Mouse (Mus musculus): ENCODE results near the gene Ushbp1. TPM values are rescaled to one million over a fixed set of nuclear protein-coding genes. Genes with fewer than 3 reads are reported as not detected.

The Ushbp1 gene
- polyA plus RNA-seq, 1 experiment, result 155 TPM

DNA sequence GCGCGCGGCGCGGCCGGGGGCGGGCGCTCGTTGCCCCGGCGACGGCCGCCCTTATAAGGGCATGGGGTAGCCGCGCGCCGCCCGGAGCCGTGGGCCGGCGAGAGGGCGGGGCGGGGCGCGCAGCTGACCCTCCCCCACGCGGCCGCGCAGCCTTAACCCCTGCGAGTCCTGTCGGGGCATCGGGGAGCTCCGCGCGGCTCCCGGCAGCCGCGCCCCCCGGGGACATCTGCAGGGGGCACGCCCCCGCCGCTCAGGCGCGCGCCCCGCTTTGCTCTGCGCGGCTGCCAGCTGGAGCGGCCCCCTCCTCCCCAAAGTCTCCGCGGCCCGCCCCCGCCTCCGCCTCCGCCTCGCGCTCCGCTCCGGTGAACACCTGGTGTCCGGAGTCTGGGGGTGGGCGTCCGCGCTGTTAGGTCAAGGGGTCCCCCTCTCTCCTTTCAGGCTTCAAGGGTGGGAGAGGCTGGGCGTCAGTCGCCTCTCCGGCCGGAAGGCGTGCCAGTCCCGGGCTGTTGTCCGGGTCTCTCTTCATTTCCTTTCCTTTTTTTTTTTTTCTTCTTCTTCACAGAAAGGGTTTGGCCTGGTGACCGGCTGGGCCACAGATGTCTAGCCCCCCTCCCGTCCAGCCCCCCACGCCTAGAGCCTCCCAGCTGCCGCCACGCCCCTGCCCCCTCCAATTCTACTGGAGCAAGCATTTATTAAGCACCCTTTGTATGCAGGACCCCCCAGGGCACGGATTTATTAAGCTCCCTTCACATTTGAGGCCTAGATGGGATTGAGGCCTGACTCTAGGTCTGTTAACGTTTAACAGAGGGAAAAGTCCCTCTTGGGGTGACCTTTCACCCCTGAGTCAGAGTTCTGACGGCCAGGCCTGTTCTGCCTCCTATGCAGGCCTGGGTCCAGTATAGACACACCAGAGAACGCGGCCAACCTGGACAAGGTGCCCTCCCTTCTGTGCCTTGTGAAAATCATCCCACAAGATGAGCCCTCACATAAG is 13.3 kb downstream of the Ushbp1 start:
- 4% methylated on average over 78 of the region's 80 CpGs for WGBS
- H3K4me1 ChIP-seq (ENCODE audit: control insufficient read depth, insufficient read depth, low read length), result peaks cover 12% of the 10 kb centered on the region
- DNase-seq, result peak; percentile 82
- TF ChIP-seq CTCF (IDR thresholded peaks at IDR 0.05; ENCODE audit: insufficient read depth, low read length), result no peak
- TF ChIP-seq POLR2A (IDR thresholded peaks at IDR 0.05; ENCODE audit: borderline replicate concordance, extremely low read depth, low read depth, low read length), result peak; percentile 30; the same call in 1 of the 2 replicates
- peak overlapping the region; percentile 67 for H3K4me3 ChIP-seq (replicated peaks; ENCODE audit: extremely low read depth, low read depth, low read length)

GRCm38 (mm10) chr8:71381421-71381970 is 14.1 kb downstream of the Ushbp1 start, which contains the start of gene Nr2f6:
Gene Nr2f6, minus strand, starts transcription at chr8:71381960.
- DNase-seq, result peak; percentile 86
- TF ChIP-seq POLR2A (IDR thresholded peaks at IDR 0.05; ENCODE audit: borderline replicate concordance, extremely low read depth, low read depth, low read length), result no peak
- TF ChIP-seq CTCF (IDR thresholded peaks at IDR 0.05; ENCODE audit: insufficient read depth, low read length), result no peak
- peak within 1 kb of the TSS; percentile 85 for H3K4me3 ChIP-seq (replicated peaks; ENCODE audit: extremely low read depth, low read depth, low read length)
- H3K4me1 ChIP-seq (ENCODE audit: control insufficient read depth, insufficient read depth, low read length), result peaks cover 12% of the 10 kb centered on the region
- WGBS, result 4% methylated on average over 76 of the region's 89 CpGs

DNA sequence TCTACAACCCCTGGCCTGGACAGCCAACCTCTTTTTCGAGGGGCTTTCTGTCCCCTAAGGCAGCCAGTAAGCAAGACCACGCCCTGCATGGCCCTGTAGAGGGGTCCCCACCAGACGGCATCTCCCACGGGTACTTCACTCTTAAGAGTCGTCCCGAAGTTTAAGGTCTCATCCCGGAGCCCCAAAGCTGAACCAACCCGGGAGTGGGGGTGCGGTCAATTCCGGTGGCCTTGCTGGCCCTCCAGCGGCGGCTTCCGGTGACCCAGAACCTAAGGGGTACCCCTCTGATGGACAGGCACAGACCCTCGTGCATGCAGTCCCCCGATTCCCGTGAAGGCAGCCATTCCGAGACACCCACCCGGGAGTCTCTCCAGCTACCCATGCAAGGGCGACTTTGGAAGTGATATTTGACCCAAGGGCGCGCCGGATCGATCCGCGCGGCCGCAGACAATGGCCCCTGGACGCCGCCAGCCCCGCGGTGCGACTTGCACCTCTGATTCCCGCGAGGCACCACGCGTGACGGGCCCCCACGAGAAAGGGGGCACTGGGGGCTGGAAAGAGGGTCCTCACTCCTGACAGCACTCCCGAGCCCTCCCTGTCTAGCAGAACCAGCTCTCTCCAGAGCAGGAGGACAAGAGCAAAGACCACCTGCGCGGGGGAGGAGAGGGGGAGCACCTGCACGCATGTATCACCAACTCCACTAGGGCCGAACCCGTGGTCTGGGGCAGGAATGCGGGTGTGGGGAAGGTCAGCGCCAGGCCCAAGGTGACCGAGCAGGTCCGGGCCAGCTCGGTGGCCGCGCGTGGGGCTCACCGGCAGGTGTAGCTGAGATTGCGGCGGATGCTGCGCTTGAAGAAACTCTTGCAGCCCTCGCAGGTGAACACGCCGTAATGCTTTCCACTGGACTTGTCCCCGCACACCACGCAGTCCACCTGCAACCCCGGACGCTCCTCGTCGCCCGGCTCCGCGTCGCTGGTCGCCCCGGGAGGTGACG is 15.1 kb downstream of the Ushbp1 start:
- Histone ChIP-seq H3K4me1 (ENCODE audit: control insufficient read depth, insufficient read depth, low read length) (peaks cover 20% of the 10 kb centered on the region), H3K4me3 (replicated peaks; ENCODE audit: extremely low read depth, low read depth, low read length) (peak overlapping the region; percentile 85)
- TF ChIP-seq CTCF (IDR thresholded peaks at IDR 0.05; ENCODE audit: insufficient read depth, low read length) (no peak), POLR2A (IDR thresholded peaks at IDR 0.05; ENCODE audit: borderline replicate concordance, extremely low read depth, low read depth, low read length) (0 out of 2 replicates have a peak, but pooled peaks have one; percentile 22)
- DNase-seq, result peak; percentile 37
- WGBS, result 2% methylated on average over 72 of the region's 72 CpGs

DNA sequence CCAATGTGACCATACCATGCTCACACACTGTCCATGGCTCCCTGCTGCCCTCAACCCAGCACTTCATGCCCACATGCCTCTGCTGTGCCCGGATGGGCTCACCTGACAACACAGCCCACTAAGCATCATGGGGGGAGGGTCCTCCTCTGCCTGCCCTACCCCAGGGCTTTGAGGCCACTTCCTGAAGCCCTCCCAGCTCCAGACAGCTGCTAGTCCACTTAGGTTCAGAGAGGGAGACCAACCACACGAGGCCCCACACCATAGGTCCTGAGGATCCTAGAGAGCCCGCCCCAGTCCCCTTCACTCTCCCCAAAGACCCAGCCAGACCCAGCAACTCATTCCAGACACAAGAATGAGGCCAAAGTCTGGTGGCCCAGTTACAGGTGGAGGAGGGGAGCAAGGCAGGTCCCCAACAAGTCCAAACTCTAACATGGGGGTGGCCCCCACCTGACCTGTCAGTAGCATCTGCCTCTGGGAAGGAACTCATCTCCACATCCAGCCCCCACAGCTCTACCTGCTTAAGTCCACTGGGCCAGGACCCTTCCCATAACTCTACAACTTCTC is 16.0 kb downstream of the Ushbp1 start:
- WGBS, result 50% methylated on average over 3 of the region's 3 CpGs
- TF ChIP-seq CTCF (IDR thresholded peaks at IDR 0.05; ENCODE audit: insufficient read depth, low read length) (no peak), POLR2A (IDR thresholded peaks at IDR 0.05; ENCODE audit: borderline replicate concordance, extremely low read depth, low read depth, low read length) (no peak)
- Histone ChIP-seq H3K4me1 (ENCODE audit: control insufficient read depth, insufficient read depth, low read length) (peaks cover 24% of the 10 kb centered on the region), H3K4me3 (replicated peaks; ENCODE audit: extremely low read depth, low read depth, low read length) (peak overlapping the region; percentile 85)
- no peak for DNase-seq

- Histone ChIP-seq H3K4me1 (ENCODE audit: control insufficient read depth, insufficient read depth, low read length) (peaks cover 25% of the 10 kb centered on the region), H3K4me3 (replicated peaks; ENCODE audit: extremely low read depth, low read depth, low read length) (no peak overlapping the region)
- WGBS, result 77% methylated on average over 4 of the region's 4 CpGs
- DNase-seq, result no peak
- TF ChIP-seq POLR2A (IDR thresholded peaks at IDR 0.05; ENCODE audit: borderline replicate concordance, extremely low read depth, low read depth, low read length) (no peak), CTCF (IDR thresholded peaks at IDR 0.05; ENCODE audit: insufficient read depth, low read length) (no peak)
Measured at GRCm38 (mm10) chr8:71379008-71379407, 16.6 kb downstream of the Ushbp1 start.

DNA sequence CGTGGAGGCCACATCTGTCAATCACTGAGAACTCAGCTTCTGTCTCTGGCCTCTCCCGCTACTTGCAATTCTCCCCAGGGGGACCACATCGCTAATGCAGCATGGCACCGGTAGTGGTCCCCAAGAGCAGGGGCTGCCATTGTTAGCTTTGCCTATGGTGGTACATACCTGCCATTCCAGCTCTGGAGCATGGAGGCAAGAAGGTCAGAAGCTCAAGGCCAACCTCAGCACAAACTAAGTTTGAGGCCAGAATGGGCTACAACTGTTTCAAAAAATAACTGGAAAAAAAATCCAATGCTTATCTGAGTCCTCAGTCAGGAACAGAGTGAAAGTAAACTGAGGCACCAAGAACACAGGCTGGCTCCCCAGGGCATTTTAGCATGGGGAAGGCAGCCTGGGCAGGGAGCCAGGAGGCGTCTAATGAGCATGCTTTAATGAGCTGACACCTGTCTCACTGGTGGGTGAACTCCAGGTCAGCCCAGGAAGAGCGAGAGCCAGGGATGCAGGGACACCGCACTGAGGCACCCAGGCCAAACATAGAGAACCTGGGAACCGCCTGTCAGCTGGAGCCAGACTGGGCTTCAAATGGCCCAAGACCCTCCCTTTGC is 19.1 kb downstream of the Ushbp1 start:
- TF ChIP-seq CTCF (IDR thresholded peaks at IDR 0.05; ENCODE audit: insufficient read depth, low read length) (no peak), POLR2A (IDR thresholded peaks at IDR 0.05; ENCODE audit: borderline replicate concordance, extremely low read depth, low read depth, low read length) (peak; percentile 5; the same call in 1 of the 2 replicates)
- no peak overlapping the region for H3K4me3 ChIP-seq (replicated peaks; ENCODE audit: extremely low read depth, low read depth, low read length)
- 58% methylated on average over 8 of the region's 8 CpGs for WGBS
- peaks cover 20% of the 10 kb centered on the region for H3K4me1 ChIP-seq (ENCODE audit: control insufficient read depth, insufficient read depth, low read length)
- no peak for DNase-seq

GRCm38 (mm10) chr8:71375581-71376422 is 19.8 kb downstream of the Ushbp1 start:
- peak; percentile 57 for DNase-seq
- WGBS, result 36% methylated on average over 74 of the region's 74 CpGs

More at GRCm38 (mm10) chr8:71375581-71376422, 19.8 kb downstream of the Ushbp1 start:
- Histone ChIP-seq H3K4me1 (ENCODE audit: control insufficient read depth, insufficient read depth, low read length) (peaks cover 21% of the 10 kb centered on the region), H3K4me3 (replicated peaks; ENCODE audit: extremely low read depth, low read depth, low read length) (no peak overlapping the region)
- TF ChIP-seq POLR2A (IDR thresholded peaks at IDR 0.05; ENCODE audit: borderline replicate concordance, extremely low read depth, low read depth, low read length), result peak; percentile 19; the same call in 1 of the 2 replicates
- no peak for TF ChIP-seq CTCF (IDR thresholded peaks at IDR 0.05; ENCODE audit: insufficient read depth, low read length)

Data from lung, adult 2 months (tissue).